Mouse (Mus musculus) bone marrow, adult 2 months (tissue): ENCODE measurements around the gene Mical2. TPM values are rescaled to one million over a fixed set of nuclear protein-coding genes. Genes with fewer than 3 reads are reported as not detected.

Source experiments
- H3K27ac ChIP-seq: fragments of 200-500 bp; 2 replicates; pipeline ENCODE4 v1.5.1; 2012; ENCODE audit warnings: low read depth, mild to moderate bottlenecking, control low read depth, inconsistent platforms, low read length; ENCODE audit not compliant: control insufficient read depth, poor library complexity, insufficient read depth
- H3K4me1 ChIP-seq: fragments of 200-500 bp; 2 replicates; pipeline ENCODE4 v1.6.1; 2011; ENCODE audit warnings: low read length; ENCODE audit not compliant: control insufficient read depth, insufficient read depth
- H3K4me3 ChIP-seq: fragments of 200-500 bp; replicated peaks from 2 replicates; pipeline ENCODE3; 2011; ENCODE audit warnings: mild to moderate bottlenecking, low read depth, low read length, control low read depth; ENCODE audit not compliant: control insufficient read depth
- CTCF ChIP-seq: fragments of 200-500 bp; IDR thresholded peaks from 2 replicates; pipeline ENCODE4 v1.5.1; 2011; ENCODE audit warnings: low read length, control low read depth; ENCODE audit not compliant: control insufficient read depth, insufficient read depth
- POLR2A ChIP-seq: fragments of 200-500 bp; IDR thresholded peaks from 2 replicates; pipeline ENCODE4 v1.6.1; 2011; ENCODE audit warnings: low read depth, mild to moderate bottlenecking, control low read depth, low read length, borderline replicate concordance; ENCODE audit not compliant: control insufficient read depth
- WGBS: fragments of 180-500 bp; shearing (Covaris S2); methylation state at CpG from one replicate; pipeline ENCODE4 v1.1.7; 2018; 5-methylcytosine and 5-hydroxymethylcytosine counted together
- polyA plus RNA-seq: library from polyadenylated mRNA; stranded (reverse); fragments of >200 nt; gene quantifications from 2 replicates; pipeline ENCODE4 v1.2.4, GENCODE M21; 2011; ENCODE audit warnings: low replicate concordance; ENCODE audit not compliant: missing spikeins, insufficient read depth, insufficient read length

Gene Mical2
- polyA plus RNA-seq, 1 experiment = 2.3 TPM

DNA sequence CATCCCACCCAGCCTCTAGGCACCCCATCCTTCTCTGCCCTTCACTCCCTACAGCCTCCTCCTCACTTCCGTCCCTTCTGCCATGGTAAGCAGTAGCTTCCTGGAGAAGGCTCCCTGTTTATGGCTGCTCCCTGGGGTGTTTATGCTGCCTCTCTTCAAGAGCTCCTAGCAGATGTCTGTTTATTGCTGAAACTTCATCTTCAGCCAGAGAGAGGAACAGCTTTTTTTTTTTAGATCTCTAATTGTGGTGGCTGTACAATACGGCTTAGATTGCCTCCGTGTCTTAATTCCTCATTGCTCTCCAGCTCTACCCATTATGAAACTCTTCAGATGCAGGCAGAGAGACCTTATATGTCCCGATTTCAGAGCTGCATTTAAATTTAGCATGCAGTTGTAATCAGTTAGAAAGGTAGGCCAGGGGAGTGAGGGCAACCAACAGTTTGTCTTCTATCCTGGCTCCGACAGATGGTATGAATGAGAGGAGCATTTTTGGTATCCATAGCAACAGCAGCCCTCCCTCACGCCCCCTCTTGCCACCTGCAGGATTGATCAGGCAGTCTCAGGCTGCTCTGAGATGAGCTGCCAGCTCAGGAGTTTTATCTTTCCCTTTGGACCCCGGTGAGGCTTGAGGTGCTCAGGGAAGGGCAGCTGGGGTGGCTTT lies 7.8 kb downstream of the Mical2 start:
- H3K4me1 ChIP-seq = no peaks in the 10 kb centered on the region; the same call in 1 of the 2 replicates
- 52% methylated on average over 7 of the region's 7 CpGs for WGBS
- H3K27ac ChIP-seq = no peak overlapping the region
- no peak overlapping the region for H3K4me3 ChIP-seq
- TF ChIP-seq CTCF (no peak), POLR2A (no peak)

DNA sequence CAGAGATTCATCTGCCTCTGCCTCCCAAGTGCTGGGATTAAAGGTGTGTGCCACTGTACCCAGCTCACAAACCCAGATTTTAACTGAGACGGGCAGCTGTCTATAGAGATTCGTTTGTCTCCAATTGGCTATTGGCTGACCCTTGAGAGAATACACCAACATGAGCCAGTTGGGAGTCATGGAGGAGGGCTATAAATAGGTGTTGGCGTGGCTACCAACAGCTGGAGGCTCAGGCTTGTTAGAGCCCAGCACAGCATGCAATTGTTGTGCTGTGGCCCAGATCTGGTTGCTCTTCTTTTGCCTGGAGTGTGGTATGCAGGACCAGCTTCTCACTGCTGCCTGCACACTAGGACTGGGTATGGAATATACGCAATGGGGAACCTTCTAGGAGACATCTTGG lies 8.8 kb downstream of the Mical2 start:
- no peak overlapping the region for H3K4me3 ChIP-seq
- no peak overlapping the region for H3K27ac ChIP-seq
- WGBS = 63% methylated on average over 4 of the region's 4 CpGs
- TF ChIP-seq POLR2A (no peak), CTCF (no peak)
- H3K4me1 ChIP-seq = no peaks in the 10 kb centered on the region; the same call in 1 of the 2 replicates

DNA sequence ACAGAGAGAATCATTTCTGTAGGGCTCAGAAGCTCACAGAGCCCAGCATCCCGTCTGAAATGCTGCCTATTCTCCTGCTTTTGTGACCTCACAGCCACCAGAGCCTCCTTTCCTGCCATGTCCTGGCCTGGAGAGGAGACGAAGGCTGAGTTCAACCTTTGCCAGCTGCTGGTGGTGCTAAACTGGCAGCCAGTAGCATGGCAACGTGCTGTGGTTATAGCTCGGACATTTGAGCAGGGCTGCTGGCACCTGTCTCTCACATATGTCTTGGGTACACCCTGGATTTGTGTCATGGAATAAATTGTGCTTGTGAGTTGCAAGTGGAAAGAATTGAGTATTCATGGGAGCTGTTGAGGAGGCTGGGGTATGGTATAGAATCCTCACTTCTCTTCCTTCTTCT lies 9.8 kb downstream of the Mical2 start:
- H3K4me3 ChIP-seq = no peak overlapping the region
- TF ChIP-seq CTCF (no peak), POLR2A (no peak)
- WGBS = 65% methylated on average over 4 of the region's 4 CpGs
- peaks cover under 1% of the 10 kb centered on the region; the same call in 1 of the 2 replicates for H3K4me1 ChIP-seq
- H3K27ac ChIP-seq = no peak overlapping the region

GRCm38 (mm10) chr7:112237211-112237610 lies 11.6 kb downstream of the Mical2 start:
- Histone ChIP-seq H3K4me3 (no peak overlapping the region), H3K27ac (no peak overlapping the region), H3K4me1 (peaks cover 1% of the 10 kb centered on the region; the same call in 1 of the 2 replicates)
- TF ChIP-seq CTCF (no peak), POLR2A (no peak)
- 88% methylated on average over 7 of the region's 7 CpGs for WGBS

DNA sequence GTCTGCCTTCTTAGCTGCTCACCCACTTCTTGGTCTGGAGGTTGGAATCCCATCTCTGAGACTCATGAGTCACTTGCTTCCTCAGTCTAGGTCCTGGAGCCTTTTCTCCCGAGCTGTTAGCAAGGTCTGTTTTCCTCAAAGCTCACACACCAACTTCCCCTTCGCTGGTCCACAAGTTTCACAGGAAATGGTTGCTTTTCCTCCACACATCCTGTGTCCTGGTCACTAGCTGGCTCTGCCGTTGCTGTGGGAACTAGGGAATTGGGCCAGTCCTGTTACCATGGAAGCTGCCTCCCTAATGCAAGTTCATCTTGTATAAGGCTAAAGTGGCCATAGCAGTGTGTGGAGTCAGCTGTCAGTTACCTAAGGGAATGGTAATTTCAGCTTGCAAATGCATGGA lies 12.2 kb downstream of the Mical2 start:
- WGBS = 6% methylated on average over 3 of the region's 3 CpGs
- Histone ChIP-seq H3K27ac (no peak overlapping the region), H3K4me3 (no peak overlapping the region), H3K4me1 (peaks cover 1% of the 10 kb centered on the region; the same call in 1 of the 2 replicates)
- TF ChIP-seq CTCF = no peak

- Histone ChIP-seq H3K4me3 (no peak overlapping the region), H3K4me1 (peaks cover 1% of the 10 kb centered on the region; the same call in 1 of the 2 replicates), H3K27ac (no peak overlapping the region)
- TF ChIP-seq CTCF (no peak), POLR2A (no peak)
- 46% methylated on average over 10 of the region's 10 CpGs for WGBS
Measured at GRCm38 (mm10) chr7:112238768-112239728, 13.4 kb downstream of the Mical2 start.

GRCm38 (mm10) chr7:112240748-112241147 lies 15.1 kb downstream of the Mical2 start:
- Histone ChIP-seq H3K4me1 (peaks cover 1% of the 10 kb centered on the region; the same call in 1 of the 2 replicates), H3K4me3 (no peak overlapping the region), H3K27ac (no peak overlapping the region)
- TF ChIP-seq CTCF = no peak
- no peak for TF ChIP-seq POLR2A
- 13% methylated on average over 2 of the region's 2 CpGs for WGBS
